Mouse (Mus musculus): ENCODE measurements around the gene Arl5c.
A peak's percentile ranks its signal among the peaks of the same experiment; 100 is the strongest.

Arl5c gene

DNA sequence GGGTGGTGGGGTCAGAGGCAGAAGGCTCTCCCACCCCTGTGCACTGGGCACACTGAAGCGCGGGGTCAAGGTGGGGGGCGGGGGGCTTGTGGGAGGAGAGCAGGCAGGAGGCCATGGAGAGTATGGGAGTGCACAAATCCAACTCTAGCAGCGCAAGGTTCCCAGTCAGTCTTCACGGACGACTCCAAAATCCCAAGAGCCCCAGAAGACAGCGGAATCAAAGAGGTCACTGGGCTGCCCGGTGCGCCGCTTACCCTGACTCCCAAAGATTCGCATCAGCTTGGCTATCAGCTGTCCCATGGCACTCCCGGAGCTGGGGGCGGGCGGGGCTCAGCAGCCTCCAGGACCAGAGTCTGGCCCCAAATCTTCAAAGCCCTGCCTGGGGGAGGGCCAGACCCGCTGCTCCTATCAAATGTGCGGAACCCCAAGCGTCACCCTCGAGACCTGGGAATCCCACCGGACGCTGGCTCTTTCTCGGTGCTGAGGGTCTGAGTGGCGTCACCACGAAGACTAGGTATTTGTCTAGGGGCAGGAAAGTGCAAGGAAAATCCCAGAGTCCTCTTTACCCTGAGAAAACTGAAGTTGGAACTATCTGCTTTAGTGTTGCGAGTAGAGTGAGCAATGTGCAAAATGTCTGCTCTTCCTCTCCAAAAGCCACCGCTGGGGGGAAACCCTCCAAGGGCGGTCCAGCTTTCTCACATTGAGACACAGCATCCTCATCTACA lies at the start of gene Arl5c:
TSS of gene Arl5c (minus strand) at position 618 of the 725 bp plus-strand sequence.
- DNase-seq (ENCODE audit: low read depth, low spot score) = no peak

DNA sequence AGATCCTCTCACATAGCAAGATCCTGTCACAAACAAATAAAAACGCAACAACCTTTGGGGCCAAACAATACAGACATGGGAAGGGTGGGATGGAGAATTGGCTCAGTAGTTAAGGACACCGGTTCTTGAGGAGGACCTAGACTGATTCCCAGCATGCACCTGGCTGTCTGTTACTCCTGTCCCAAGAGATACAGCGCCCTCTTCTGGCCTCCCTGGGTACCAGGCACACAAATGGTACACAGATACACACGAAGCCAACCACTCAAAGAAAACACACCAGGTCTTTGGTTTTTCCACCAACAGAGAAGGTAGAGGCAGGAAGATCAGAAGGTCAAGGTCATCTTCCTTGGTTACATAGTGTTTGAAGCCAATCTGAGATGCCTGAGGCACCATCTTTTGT lies 49.6 kb upstream of the Arl5c start:
- DNase-seq (ENCODE audit: low read depth, low spot score) = no peak

DNA sequence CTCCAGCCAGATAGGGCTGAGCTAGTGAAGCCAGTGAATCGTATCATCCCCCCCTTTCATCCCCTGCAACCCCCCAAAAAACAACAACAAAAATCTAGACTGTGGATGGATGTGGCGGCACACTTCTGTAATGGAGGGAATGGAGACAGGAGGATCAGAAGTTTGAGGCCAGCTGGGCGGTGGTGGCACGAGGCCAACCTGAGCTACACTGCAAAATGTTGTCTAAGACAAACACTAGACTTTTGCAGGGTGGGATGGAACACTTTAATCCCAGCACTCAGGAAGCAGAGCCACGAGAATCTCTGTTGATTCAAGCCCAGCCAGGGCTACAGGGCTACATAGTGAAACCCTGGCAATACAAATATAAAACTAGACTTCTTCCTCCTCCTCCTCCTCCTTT lies 48.1 kb upstream of the Arl5c start:
- no peak for DNase-seq (ENCODE audit: low read depth, low spot score)

DNA sequence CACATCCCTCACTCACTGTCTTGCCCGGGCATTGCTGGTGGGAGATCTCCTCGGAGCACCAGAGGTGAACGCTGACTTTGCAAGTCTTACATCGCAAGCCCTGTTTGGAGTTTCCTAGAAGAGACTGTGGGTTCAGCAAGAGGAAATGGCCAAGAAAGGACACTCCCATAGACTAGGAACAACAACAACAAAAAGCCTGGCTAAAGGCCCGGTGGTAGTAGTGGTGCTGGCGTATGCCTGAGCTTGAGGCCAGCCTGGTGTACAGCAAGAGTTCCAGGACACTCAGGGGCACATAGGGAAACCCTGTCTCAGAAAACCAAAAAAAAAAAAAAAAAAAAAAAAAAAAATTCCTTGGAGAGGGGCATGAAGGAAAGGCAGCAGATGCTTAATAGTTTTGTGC lies 46.8 kb upstream of the Arl5c start:
- DNase-seq (ENCODE audit: low read depth, low spot score) = no peak

DNA sequence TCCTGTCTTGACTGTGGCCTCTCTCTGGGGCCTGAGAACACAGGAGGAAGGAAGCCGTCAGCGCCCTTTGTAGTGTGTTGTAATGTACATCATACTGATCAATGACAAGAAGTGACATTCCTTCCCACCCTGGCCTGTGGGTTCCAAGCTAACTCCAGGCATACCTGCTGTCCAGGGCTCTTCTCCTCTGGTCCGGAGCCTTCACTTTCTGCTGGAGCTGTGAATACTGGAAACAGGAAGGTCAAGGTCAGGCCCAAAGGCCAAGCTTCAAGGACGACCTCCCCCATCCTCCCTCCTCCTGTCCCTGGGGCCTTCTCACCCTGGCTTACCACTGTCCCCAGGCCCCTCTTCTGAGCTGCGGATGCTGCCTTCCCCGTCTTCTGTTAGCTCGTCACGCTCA lies 45.0 kb upstream of the Arl5c start:
- DNase-seq (ENCODE audit: low read depth, low spot score) = no peak

DNA sequence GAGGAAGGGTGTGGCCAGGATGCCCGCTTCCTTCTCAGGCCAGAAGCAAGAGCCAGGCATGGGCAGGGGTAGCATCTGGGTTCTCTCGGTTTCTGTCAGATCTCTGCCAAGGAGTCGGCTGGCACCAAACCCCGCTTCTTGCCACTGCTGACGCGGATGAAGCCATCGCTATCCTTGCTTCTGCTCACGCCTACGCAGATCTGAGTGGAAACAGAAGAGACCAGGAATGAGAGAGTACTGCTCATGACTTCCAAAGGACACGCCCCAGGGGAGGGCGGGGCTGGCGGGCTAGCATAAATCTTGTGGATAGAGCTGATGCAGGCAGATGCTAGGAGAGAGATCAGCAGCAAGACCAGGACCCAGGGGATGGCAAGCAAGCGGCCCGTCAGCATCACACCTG lies 41.9 kb upstream of the Arl5c start:
- no peak for DNase-seq (ENCODE audit: low read depth, low spot score)

DNA sequence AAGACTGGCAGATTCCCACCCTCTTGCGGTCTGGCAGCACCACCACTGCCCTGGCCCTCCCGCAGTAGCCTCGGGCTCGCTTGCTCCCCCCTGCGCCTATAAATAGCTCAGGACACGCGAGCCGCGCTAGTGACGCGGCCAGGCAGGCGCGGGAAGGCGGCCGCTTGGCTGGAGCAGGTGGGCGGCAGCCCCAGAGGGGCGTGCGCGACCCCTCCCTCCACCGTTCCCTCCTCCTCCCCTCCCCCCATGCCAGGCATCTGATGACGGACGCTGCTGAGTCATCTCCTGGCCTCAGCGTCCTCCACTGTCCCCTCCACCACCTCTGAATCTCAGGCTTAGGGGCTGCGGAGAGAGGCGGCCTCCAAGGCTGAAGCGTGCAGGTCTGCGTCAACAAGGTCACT lies 40.0 kb upstream of the Arl5c start:
- peak; percentile 59 for DNase-seq (ENCODE audit: low read depth, low spot score)

DNA sequence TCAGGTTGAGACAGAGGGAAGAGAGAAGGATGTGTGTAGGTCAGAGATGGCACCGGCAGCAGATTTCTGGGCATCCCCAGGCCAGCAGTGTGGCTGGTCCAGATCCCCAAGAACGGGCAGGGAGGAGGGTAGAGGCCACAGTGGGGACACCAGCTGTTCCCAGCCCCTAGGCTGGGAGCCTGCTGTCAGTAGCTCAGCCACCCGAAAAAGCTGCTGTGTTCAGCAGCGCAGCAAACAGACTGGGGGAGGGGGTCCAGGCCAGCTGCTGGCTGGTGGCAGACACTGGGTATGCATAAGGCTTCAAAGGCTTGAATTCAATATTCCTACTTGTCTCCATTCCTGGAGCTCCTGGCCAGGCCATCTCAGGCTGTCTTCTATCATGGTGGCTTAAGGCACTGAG lies 38.9 kb upstream of the Arl5c start:
- peak; percentile 44 for DNase-seq (ENCODE audit: low read depth, low spot score)

DNA sequence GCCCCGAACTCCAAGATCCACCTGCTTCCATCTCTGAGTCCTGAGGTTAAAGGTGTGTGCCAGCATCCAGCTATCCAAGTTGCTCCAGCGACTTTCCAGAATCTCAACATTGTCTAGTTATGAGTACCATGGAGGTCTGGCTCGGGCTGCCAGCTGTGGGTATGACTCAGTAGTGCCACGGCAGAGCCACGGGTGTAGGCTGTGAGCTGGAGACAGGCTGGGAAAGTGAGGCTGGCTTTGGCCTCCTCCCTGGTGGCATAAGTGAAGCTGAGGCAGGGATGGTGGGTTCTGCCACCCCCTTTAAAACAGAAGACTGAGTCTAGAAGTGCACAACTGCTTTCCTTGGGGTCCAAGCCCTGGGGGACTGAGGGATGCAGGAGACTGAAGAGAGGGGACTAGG lies 38.1 kb upstream of the Arl5c start:
- no peak for DNase-seq (ENCODE audit: low read depth, low spot score)

DNA sequence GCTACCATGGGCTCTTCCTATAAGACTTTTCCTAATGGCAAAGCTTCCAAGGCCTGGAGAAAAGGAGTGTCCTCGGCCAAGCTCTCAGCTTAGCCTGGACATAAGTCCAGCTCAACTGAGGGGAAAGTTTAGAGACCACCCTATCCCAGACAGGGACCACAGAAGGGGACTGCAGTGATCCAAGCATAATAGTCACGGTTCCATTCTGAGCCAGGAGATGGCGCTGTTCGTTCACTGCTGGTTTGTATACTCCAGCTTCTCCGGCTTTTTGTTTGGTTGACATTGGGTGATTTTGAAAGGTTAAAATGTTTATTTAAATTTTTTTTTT lies 35.4 kb upstream of the Arl5c start:
- peak; percentile 71 for DNase-seq (ENCODE audit: low read depth, low spot score)

DNA sequence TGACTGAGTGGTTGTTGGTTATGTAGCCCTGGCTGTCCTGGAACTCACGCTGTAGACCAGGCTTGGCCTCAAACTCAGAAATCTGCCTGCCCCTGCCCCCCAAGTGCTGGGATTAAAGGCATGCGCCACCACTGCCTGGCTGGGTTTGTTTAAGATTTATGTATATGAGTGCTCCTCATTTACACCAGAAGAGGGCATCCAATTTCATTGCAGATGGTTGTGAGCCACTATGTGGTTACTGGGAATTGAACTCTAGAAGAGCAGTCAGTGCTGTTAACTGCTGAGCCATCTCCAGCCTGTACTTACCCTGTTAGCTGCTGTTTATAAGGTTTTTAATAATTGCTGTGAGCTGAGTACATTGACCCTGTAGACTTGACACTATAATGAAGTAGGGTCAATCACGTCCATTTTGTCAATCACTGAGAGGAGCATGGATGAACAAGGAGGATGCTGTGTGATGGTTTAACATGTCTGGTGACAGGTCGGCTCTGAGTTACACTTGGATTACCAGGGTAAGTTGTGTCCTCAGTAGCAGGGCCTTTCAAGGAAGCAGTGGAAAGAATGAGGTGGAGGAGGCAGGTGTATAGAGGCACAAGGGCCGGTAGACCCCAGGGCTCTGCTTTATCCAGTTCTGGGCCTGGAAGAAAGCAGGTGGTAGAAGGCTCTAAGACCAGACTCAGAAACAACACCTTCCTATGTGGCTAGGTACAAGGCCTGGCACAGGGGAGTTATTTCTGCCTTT lies 34.9 kb upstream of the Arl5c start:
- DNase-seq (ENCODE audit: low read depth, low spot score) = no peak

DNA sequence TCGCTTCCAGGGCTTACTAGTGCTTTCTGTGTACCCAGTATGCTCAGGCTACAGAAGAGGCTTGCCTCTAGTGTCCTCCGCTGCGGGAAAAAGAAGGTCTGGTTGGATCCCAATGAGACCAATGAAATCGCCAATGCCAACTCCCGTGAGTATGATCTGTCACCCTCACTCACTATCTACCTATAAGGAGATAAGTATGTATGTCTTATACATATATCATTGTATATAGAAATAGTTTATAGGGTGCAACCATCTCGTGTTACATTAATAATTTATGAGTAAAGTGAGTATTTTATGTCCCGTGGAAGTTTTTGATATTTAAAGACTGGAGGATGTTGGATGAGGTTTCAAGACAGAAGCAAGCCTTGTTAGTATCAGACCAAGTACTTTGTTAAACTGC lies 31.8 kb upstream of the Arl5c start:
- DNase-seq (ENCODE audit: low read depth, low spot score) = no peak

DNA sequence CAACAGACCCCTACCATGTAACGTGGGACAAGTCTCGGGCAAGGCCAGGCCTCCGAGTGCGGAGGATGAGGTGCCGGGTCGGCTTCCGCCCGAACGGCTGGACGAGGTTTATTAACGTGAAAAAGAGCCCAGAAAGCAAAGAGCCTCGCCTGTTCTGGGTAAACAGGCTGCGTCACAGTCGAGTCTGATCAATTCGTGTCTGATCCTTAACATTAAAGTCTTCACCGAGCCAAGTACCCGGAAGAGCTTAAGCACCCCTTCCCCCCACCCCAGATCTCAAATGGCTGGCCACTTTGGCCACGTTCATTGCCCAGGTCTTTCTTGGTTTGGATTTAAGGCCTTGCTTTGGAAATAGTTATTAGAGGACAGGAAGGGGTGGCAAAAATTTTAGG lies 31.3 kb upstream of the Arl5c start:
- no peak for DNase-seq (ENCODE audit: low read depth, low spot score)

DNA sequence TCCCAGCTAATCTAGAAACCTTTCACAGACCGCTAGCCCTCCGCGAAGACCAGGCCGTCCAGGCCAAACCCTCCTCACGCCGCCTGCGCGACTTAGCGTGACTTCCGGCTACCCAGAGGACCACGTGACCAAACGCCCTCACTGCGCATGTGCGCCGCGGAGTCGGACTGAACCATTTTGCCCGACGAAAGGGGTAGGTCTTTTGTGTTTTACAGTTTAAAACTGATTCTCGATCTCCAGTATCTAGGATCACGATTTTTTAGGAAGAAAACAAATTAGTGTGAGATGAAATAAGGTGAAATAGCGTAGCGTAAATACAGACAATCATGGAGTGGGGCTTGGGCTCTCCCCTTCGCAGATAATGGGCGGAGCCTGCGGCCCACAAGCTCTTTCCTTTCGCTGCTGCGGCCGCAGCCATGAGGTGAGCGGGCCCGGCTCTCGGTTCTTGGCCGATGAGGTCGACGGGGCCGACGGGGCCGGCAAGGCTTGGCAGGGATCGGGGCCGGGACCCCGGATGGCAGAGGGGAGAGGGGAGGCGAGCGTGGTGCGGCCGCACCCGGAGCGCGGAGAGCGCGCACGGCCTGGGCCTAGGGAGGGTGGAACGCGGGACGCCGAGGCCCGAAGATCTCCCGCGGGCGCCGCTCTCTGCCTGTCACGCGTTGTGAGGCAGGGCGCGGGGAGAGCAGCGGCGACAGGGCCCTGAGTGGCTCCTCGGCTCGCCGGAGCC lies 30.8 kb upstream of the Arl5c start, which contains the start of gene Rpl19:
TSS of gene Rpl19 (plus strand) at position 141 of the 727 bp plus-strand sequence.
- DNase-seq (ENCODE audit: low read depth, low spot score) = peak; percentile 95

DNA sequence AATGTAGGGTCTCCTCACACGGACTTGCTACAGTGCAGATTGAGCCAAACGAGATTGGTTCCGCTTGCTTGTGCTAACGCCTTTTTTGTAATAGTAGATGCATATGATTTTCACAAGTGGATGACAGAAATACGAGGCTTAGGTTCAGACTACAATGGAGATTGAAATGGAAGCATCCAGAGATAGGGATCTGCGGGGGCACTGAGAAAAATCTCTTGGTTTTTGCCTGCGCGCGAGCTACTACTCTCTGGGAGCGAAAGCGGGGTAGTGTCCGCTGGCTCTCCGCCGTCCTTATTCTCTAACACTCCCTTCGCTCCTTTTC lies 30.2 kb upstream of the Arl5c start:
- DNase-seq (ENCODE audit: low read depth, low spot score) = no peak

DNA sequence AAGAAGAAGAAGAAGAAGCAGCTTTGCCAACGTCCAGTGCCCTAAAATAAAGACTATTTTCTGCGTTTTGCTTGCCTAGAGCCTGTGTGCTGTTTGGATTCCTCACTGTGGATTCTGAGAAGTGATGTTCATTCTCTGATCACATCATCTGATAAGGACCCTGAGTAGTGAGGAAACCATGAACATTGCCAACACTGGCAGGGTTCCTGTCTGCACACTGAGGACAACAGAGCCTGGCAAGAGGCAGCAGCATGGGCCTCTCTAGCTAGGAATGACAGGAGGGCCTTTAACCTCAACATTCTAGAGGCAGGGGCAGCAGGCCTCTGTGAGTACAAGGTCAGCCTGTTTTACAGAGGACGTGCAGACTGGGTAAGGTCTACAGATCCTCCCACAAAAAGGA lies 28.5 kb upstream of the Arl5c start:
- DNase-seq (ENCODE audit: low read depth, low spot score) = no peak

DNA sequence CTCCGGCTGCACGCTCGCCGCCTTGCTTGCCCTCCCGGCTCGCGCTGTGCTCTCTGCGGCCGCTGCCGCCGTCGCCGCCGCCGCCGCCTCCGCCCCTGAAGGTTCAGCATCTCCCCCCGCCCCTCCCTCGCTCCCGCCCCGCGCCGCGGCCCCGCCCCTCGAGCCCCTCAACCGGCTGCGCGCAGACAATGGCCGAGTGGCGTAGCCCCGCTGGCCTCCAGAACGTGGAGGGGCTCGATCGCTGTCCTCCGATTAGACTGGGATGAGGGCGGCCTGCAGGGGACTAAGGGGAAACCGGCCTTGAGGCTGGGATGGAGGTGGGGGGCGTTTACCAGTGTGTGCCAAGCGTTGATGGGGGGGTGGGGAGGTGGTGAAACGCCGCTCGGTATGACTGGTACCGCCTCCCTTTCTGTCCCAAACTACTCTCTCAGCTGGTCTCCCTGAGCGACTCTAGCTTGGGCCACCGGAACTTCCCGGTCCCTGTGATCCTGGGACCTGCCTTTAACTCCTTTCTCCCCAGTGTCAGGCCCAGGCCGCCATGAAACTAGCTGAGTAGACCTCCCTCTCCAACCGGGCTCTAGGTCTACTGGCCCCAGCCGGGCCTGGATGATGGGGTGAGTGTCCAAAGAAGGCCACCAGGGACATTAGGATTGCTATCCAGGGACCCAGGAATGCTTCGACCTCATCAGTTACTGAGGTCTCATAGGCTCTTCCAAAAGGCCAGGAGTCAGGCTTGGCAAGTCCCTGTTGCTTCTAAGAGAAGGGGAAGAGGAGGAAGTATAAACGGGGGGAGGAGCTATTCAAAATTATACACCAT lies 26.8 kb upstream of the Arl5c start, which contains the start of gene Cacnb1:
TSS of gene Cacnb1 (minus strand) at position 480 of the 817 bp plus-strand sequence.
- peak; percentile 56 for DNase-seq (ENCODE audit: low read depth, low spot score)

DNA sequence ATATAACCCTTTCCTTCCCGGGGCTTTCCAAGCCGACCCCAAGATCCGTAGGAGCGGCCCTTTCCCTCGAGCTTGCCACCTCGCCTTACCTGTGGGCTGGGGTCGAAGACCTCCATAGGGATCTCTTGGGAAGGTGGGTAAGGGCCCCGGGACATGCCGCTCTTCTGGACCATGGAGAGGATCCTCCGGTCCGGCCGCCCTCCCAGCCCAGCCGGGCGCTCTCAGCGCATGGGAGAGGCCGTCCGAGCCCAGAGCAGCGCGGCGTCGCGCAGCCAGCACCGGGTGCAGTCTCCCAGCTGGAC lies 26.2 kb upstream of the Arl5c start:
- no peak for DNase-seq (ENCODE audit: low read depth, low spot score)

DNA sequence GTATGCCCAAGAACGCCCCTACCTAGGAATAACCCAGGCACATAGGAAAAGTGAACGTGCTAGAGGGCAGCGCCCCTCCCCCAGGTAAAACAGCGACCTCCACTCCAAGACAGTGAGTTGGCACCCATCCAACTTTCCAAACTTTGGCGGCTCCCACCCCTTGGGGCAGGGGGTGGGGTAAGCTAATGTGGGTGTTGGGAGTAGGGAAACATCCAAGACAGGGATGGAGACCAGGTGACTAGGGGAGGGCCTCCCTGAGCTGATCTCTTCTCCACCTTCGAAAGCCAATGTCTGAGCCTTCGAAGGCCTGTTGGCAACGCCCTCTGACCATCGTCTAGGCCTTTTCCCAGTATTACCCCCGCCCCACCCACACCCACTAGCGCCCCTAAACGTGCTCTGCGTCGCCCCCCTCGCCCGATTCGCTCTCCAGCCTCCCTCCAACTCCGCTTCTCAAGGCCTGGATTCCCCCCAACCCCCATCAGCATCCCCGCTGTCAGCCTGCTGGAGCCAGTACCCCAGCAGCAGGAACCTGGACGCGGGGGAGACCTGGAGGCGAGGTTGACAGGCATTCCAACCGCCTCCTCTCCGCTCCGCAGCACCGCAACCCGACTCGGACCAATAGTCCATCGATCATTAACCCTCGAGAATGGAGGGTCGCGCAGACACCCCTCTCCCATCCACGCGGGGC lies 25.7 kb upstream of the Arl5c start:
- no peak for DNase-seq (ENCODE audit: low read depth, low spot score)

DNA sequence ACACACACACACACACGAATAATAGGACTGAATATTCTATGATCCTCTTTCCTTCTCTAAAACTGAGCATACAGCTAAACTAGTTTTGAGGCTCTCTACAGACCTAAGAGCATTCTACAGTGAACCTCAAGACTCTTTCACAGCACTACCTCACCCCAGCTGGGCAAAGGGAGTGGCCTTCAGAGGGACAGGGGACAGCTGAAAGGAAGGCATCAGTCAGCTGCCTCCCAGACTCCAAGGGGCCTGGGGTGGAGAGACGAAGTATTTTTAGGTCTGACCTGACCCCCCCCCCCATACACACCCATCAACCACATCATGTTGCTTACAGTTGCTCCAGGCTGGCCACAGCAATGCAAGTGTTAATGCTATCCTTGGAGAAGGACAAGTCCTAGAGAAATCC lies 25.1 kb upstream of the Arl5c start:
- no peak for DNase-seq (ENCODE audit: low read depth, low spot score)

DNA sequence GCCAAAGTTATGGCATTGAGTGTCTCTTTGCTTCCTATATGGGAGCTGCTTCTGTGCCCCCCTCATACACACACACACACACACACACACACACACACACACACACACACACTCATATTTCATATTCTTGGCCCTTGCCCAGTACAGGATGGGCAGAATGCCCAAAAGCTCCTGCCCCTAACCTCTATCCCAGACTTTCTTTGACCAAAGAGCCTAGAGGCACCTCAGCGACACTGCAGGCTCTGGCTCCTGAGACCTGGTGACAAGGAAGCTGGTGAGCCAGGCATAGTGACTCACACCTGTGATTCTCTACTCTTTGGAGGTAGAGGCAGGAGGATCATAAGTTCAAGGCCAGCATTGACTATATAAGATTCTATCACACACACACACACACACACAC lies 24.7 kb upstream of the Arl5c start:
- DNase-seq (ENCODE audit: low read depth, low spot score) = no peak

Measured in retina, postnatal 7 days (tissue).